Mouse (Mus musculus) G1E (cell line): ENCODE results near the gene Pgc.

Source experiments
- CTCF ChIP-seq: IDR thresholded peaks from 2 replicates; pipeline ENCODE4 v1.5.1; 2012; ENCODE audit warnings: low read depth, low read length, inconsistent platforms, mixed read lengths
- GATA1 ChIP-seq: IDR thresholded peaks from 2 replicates; pipeline ENCODE4 v1.6.1; 2012; ENCODE audit warnings: borderline replicate concordance, low read length, inconsistent platforms, mixed read lengths
- GATA2 ChIP-seq: IDR thresholded peaks from 2 replicates; pipeline ENCODE4 v1.6.1; 2012; ENCODE audit warnings: low read depth, low read length, inconsistent platforms, borderline replicate concordance
- POLR2AphosphoS5 ChIP-seq: IDR thresholded peaks from 2 replicates; pipeline ENCODE4 v1.6.1; 2012; ENCODE audit warnings: low read depth, low read length, inconsistent platforms; ENCODE audit not compliant: insufficient replicate concordance

- TF ChIP-seq POLR2AphosphoS5 (no peak), CTCF (no peak), GATA1 (no peak), GATA2 (no peak)
Measured at GRCm38 (mm10) chr17:47707961-47708360, 18.7 kb upstream of the Pgc start.
